Mouse (Mus musculus) heart, postnatal 0 days (tissue): ENCODE measurements around the gene Itpripl2.

Source experiments
- CTCF ChIP-seq: IDR thresholded peaks from 2 replicates; pipeline ENCODE4 v1.5.1; 2016; ENCODE audit warnings: antibody characterized with exemption, control low read depth, low read depth
- EP300 ChIP-seq: IDR thresholded peaks from 2 replicates; pipeline ENCODE4 v1.6.1; 2016; ENCODE audit warnings: antibody characterized with exemption, low read depth

DNA sequence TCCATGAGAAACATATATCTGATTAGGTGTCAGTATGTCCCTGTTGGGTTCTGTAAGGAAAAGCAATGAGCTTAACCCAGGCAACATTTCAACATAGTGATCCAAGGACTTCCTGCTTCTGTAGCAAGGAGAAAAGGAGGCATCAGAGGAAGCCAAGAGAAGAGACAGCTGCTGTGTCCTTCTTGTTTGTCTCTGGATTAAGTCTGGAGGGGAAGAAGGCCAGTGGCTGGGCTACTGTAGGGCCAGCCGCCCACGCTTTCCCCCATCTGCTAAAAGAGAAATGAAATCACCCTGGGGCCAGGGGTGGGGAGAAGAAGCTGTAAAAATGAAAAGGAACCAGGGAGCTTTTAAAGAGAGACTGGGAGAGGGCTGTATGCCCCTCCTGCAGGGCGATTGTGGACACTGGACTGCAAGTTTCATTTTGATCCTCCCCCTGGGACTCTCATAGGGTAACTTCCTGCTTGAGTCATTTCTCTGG lies 12.9 kb downstream of the Itpripl2 start:
- no peak for TF ChIP-seq CTCF
- TF ChIP-seq EP300: no peak
